In genomic region chr15:27316746-27317129, GRCm38 (mm10) we compare ENCODE assay signal across 26 mouse cellular contexts.
A peak's percentile ranks its signal among the peaks of the same experiment; 100 is the strongest.
DNase-seq lines count a peak whose midpoint lies in the region; ATAC-seq lines count a peak whose summit lies in the region.
"Had no signal": no experiment of that assay in that cellular context is flagged by ENCODE, and none has a peak within 500 bp of the region (broad histone marks: within the 10 kb centered on the region; RNA-seq: fewer than 3 reads in every experiment).

No protein-coding gene starts in this region.

- no peaks in the 10 kb centered on the region for H3K9me3 ChIP-seq in hindbrain, embryonic 12.5 days (replicated peaks)
- H3K9me3 ChIP-seq in hindbrain, embryonic 14.5 days (ENCODE audit: control insufficient read depth, low read length), result no peaks in the 10 kb centered on the region
- no peaks in the 10 kb centered on the region for H3K9me3 ChIP-seq in midbrain, embryonic 11.5 days (ENCODE audit: control insufficient read depth, low read length)
- no peaks in the 10 kb centered on the region for H3K9me3 ChIP-seq in midbrain, embryonic 14.5 days (ENCODE audit: control insufficient read depth, low read length)
- H3K9me3 ChIP-seq in forebrain, embryonic 14.5 days (replicated peaks; ENCODE audit: control insufficient read depth, low read length), result no peaks in the 10 kb centered on the region
- no peaks in the 10 kb centered on the region for H3K9me3 ChIP-seq in hindbrain, embryonic 16.5 days (ENCODE audit: control insufficient read depth, low read length)
- H3K9me3 ChIP-seq: embryonic facial prominence, embryonic 12.5 days; heart, embryonic 10.5 days; heart, embryonic 15.5 days; kidney, embryonic 15.5 days; limb, embryonic 15.5 days; liver, embryonic 13.5 days; megakaryocyte, embryonic 14.5 days had no signal

- no peak overlapping the region for H3K27ac ChIP-seq in hindbrain, embryonic 12.5 days
- H3K27ac ChIP-seq in hindbrain, embryonic 14.5 days, result no peak overlapping the region
- no peak overlapping the region for H3K27ac ChIP-seq in midbrain, embryonic 11.5 days (ENCODE audit: low read depth, low read length)
- H3K27ac ChIP-seq in midbrain, embryonic 14.5 days (replicated peaks; ENCODE audit: low read depth, low read length), result no peak overlapping the region
- no peak overlapping the region for H3K27ac ChIP-seq in forebrain, embryonic 14.5 days (ENCODE audit: low read depth, low read length)
- H3K27ac ChIP-seq in hindbrain, embryonic 16.5 days (ENCODE audit: low read depth, low read length), result no peak overlapping the region
- H3K27ac ChIP-seq: embryonic facial prominence, embryonic 12.5 days; heart, embryonic 10.5 days; heart, embryonic 15.5 days; kidney, embryonic 15.5 days; limb, embryonic 15.5 days; liver, embryonic 13.5 days; stomach, postnatal 0 days had no signal

- no peak for DNase-seq in hindbrain, embryonic 14.5 days (ENCODE audit: low spot score)
- no peak for DNase-seq in midbrain, embryonic 11.5 days (ENCODE audit: low spot score, missing footprints)
- DNase-seq in midbrain, embryonic 14.5 days, result no peak
- DNase-seq in forebrain, embryonic 14.5 days (ENCODE audit: low spot score), result no peak
- DNase-seq in cerebellum, postnatal 10 days, result no peak
- DNase-seq: adrenal gland, postnatal 14 days; cerebellum, adult 11 months; gastrocnemius, postnatal 10 days; kidney, adult 18-20 months; kidney, postnatal 25 days; liver, embryonic 13.5 days; lung, adult 18-20 months; lung, postnatal 4 days; right cerebral cortex, postnatal 4 days; thymus, adult 18-20 months; thymus, postnatal 25 days had no signal

- no peaks in the 10 kb centered on the region for H3K27me3 ChIP-seq in hindbrain, embryonic 12.5 days
- H3K27me3 ChIP-seq in hindbrain, embryonic 14.5 days (ENCODE audit: control insufficient read depth, insufficient read depth, low read length), result no peaks in the 10 kb centered on the region
- H3K27me3 ChIP-seq in midbrain, embryonic 11.5 days (ENCODE audit: control insufficient read depth, insufficient read depth, low read length), result no peaks in the 10 kb centered on the region
- no peaks in the 10 kb centered on the region for H3K27me3 ChIP-seq in midbrain, embryonic 14.5 days (ENCODE audit: control insufficient read depth, insufficient read depth, low read length)
- no peaks in the 10 kb centered on the region for H3K27me3 ChIP-seq in forebrain, embryonic 14.5 days (replicated peaks; ENCODE audit: control insufficient read depth, insufficient read depth, low read length)
- H3K27me3 ChIP-seq in hindbrain, embryonic 16.5 days (replicated peaks; ENCODE audit: control insufficient read depth, insufficient read depth, low read length), result no peaks in the 10 kb centered on the region
- H3K27me3 ChIP-seq: embryonic facial prominence, embryonic 12.5 days; heart, embryonic 15.5 days; kidney, embryonic 15.5 days; liver, embryonic 13.5 days had no signal

- H3K4me1 ChIP-seq in hindbrain, embryonic 12.5 days, result no peaks in the 10 kb centered on the region
- H3K4me1 ChIP-seq in hindbrain, embryonic 14.5 days (replicated peaks; ENCODE audit: control insufficient read depth, insufficient read depth, low read length), result no peaks in the 10 kb centered on the region
- H3K4me1 ChIP-seq in midbrain, embryonic 11.5 days (ENCODE audit: control insufficient read depth, insufficient read depth, low read length), result no peaks in the 10 kb centered on the region
- no peaks in the 10 kb centered on the region for H3K4me1 ChIP-seq in midbrain, embryonic 14.5 days (ENCODE audit: control insufficient read depth, insufficient read depth, low read length)
- H3K4me1 ChIP-seq in forebrain, embryonic 14.5 days (ENCODE audit: control insufficient read depth, insufficient read depth, low read length), result no peaks in the 10 kb centered on the region
- no peaks in the 10 kb centered on the region for H3K4me1 ChIP-seq in hindbrain, embryonic 16.5 days (ENCODE audit: control insufficient read depth, insufficient read depth, low read depth, low read length)
- H3K4me1 ChIP-seq: embryonic facial prominence, embryonic 12.5 days; heart, embryonic 10.5 days; heart, embryonic 15.5 days; kidney, embryonic 15.5 days; limb, embryonic 15.5 days; liver, embryonic 13.5 days had no signal

- WGBS in hindbrain, embryonic 12.5 days, result 80% methylated on average over 1 of the region's 1 CpGs
- WGBS in hindbrain, embryonic 14.5 days, result 74% methylated on average over 1 of the region's 1 CpGs
- WGBS in midbrain, embryonic 11.5 days, result 91% methylated on average over 1 of the region's 1 CpGs
- 79% methylated on average over 1 of the region's 1 CpGs for WGBS in midbrain, embryonic 14.5 days
- 72% methylated on average over 1 of the region's 1 CpGs for WGBS in forebrain, embryonic 14.5 days
- 85% methylated on average over 1 of the region's 1 CpGs for WGBS in hindbrain, embryonic 16.5 days

- H3K4me2 ChIP-seq in hindbrain, embryonic 12.5 days (replicated peaks), result no peak overlapping the region
- H3K4me2 ChIP-seq in hindbrain, embryonic 14.5 days (replicated peaks), result no peak overlapping the region
- no peak overlapping the region for H3K4me2 ChIP-seq in midbrain, embryonic 11.5 days
- no peak overlapping the region for H3K4me2 ChIP-seq in midbrain, embryonic 14.5 days (ENCODE audit: low read length)
- no peak overlapping the region for H3K4me2 ChIP-seq in forebrain, embryonic 14.5 days (ENCODE audit: low read length)
- no peak overlapping the region for H3K4me2 ChIP-seq in hindbrain, embryonic 16.5 days (ENCODE audit: low read length)
- H3K4me2 ChIP-seq: embryonic facial prominence, embryonic 12.5 days; heart, embryonic 15.5 days; kidney, embryonic 15.5 days; limb, embryonic 15.5 days; liver, embryonic 13.5 days had no signal

- no peak overlapping the region for H3K4me3 ChIP-seq in hindbrain, embryonic 12.5 days
- H3K4me3 ChIP-seq in hindbrain, embryonic 14.5 days (replicated peaks; ENCODE audit: low read length), result no peak overlapping the region
- H3K4me3 ChIP-seq in midbrain, embryonic 11.5 days (ENCODE audit: low read depth, low read length), result no peak overlapping the region
- H3K4me3 ChIP-seq in midbrain, embryonic 14.5 days (replicated peaks; ENCODE audit: low read depth, low read length), result no peak overlapping the region
- H3K4me3 ChIP-seq in forebrain, embryonic 14.5 days (ENCODE audit: low read depth, low read length), result no peak overlapping the region
- no peak overlapping the region for H3K4me3 ChIP-seq in hindbrain, embryonic 16.5 days (ENCODE audit: low read length)
- H3K4me3 ChIP-seq: embryonic facial prominence, embryonic 12.5 days; heart, embryonic 10.5 days; heart, embryonic 15.5 days; kidney, embryonic 15.5 days; limb, embryonic 15.5 days; liver, embryonic 13.5 days had no signal

- H3K36me3 ChIP-seq in hindbrain, embryonic 12.5 days, result no peaks in the 10 kb centered on the region
- no peaks in the 10 kb centered on the region for H3K36me3 ChIP-seq in hindbrain, embryonic 14.5 days (replicated peaks; ENCODE audit: control insufficient read depth, insufficient read depth)
- no peaks in the 10 kb centered on the region for H3K36me3 ChIP-seq in midbrain, embryonic 11.5 days (ENCODE audit: control insufficient read depth, insufficient read depth, low read length)
- H3K36me3 ChIP-seq in midbrain, embryonic 14.5 days (ENCODE audit: control insufficient read depth, insufficient read depth, low read length), result no peaks in the 10 kb centered on the region
- H3K36me3 ChIP-seq in forebrain, embryonic 14.5 days (ENCODE audit: control insufficient read depth, insufficient read depth, low read length), result no peaks in the 10 kb centered on the region
- no peaks in the 10 kb centered on the region for H3K36me3 ChIP-seq in hindbrain, embryonic 16.5 days (ENCODE audit: control insufficient read depth, insufficient read depth, low read length)
- H3K36me3 ChIP-seq: embryonic facial prominence, embryonic 12.5 days; heart, embryonic 10.5 days; heart, embryonic 15.5 days; kidney, embryonic 15.5 days; limb, embryonic 15.5 days; liver, embryonic 13.5 days had no signal

- H3K9ac ChIP-seq in hindbrain, embryonic 12.5 days, result no peak overlapping the region
- H3K9ac ChIP-seq in hindbrain, embryonic 14.5 days, result no peak overlapping the region
- no peak overlapping the region for H3K9ac ChIP-seq in midbrain, embryonic 11.5 days (ENCODE audit: low read length)
- H3K9ac ChIP-seq in midbrain, embryonic 14.5 days (replicated peaks; ENCODE audit: low read length), result no peak overlapping the region
- no peak overlapping the region for H3K9ac ChIP-seq in forebrain, embryonic 14.5 days (ENCODE audit: low read length)
- H3K9ac ChIP-seq in hindbrain, embryonic 16.5 days (ENCODE audit: low read depth, low read length), result no peak overlapping the region
- H3K9ac ChIP-seq: embryonic facial prominence, embryonic 12.5 days; heart, embryonic 15.5 days; kidney, embryonic 15.5 days; limb, embryonic 15.5 days; liver, embryonic 13.5 days had no signal

- ATAC-seq in hindbrain, embryonic 12.5 days (ENCODE audit: low FRiP score), result 0 out of 2 replicates have a peak, but pooled peaks have one; percentile 22
- ATAC-seq in hindbrain, embryonic 14.5 days (ENCODE audit: low FRiP score), result no peak
- peak; percentile 55 for ATAC-seq in midbrain, embryonic 11.5 days (ENCODE audit: low FRiP score)
- no peak; the same call in 1 of the 2 replicates for ATAC-seq in midbrain, embryonic 14.5 days (ENCODE audit: low FRiP score, low TSS enrichment)
- peak; percentile 40; the same call in 1 of the 2 replicates for ATAC-seq in forebrain, embryonic 14.5 days
- ATAC-seq in hindbrain, embryonic 16.5 days, result peak; percentile 14; the same call in 1 of the 2 replicates
- ATAC-seq: lung, postnatal 0 days had no signal

Comparison
In these comparisons a context has a peak if more than half of its experiments do, and no peak if none do; other contexts are left out.
1. ATAC-seq: peak in hindbrain, embryonic 12.5 days (single experiment), midbrain, embryonic 11.5 days (single experiment), forebrain, embryonic 14.5 days (single experiment) and hindbrain, embryonic 16.5 days (single experiment); none in hindbrain, embryonic 14.5 days (single experiment) and midbrain, embryonic 14.5 days (single experiment).